Mouse (Mus musculus) CH12.LX (cell line): ENCODE measurements around the gene Hrnr. TPM values are rescaled to one million over a fixed set of nuclear protein-coding genes. Genes with fewer than 3 reads are reported as not detected.

ENCODE experiments used
- DNase-seq: peaks from one replicate; pipeline ENCODE4 v3.0.0-alpha.2; 2013; ENCODE audit errors: extremely low read depth
- H3K27ac ChIP-seq: 2 replicates; pipeline ENCODE4 v1.5.1; 2012; ENCODE audit warnings: low read depth, mild to moderate bottlenecking, control low read depth, moderate library complexity; ENCODE audit not compliant: insufficient read depth
- H3K27me3 ChIP-seq: replicated peaks from 2 replicates; pipeline ENCODE3; 2012; ENCODE audit warnings: inconsistent platforms
- H3K36me3 ChIP-seq, 2 experiments: replicated peaks in 1 of 2; 2 replicates each; pipeline versions ENCODE3 to v1.6.1; 2012; ENCODE audit warnings: inconsistent platforms in 1 of 2, low read length in 1 of 2, mild to moderate bottlenecking in 1 of 2, mixed read lengths in 1 of 2, moderate library complexity in 1 of 2; ENCODE audit not compliant: control insufficient read depth in 1 of 2, insufficient read depth in 1 of 2
- H3K4me1 ChIP-seq, 2 experiments: 2 replicates each; pipeline ENCODE4 v1.6.1; 2012; ENCODE audit warnings: inconsistent platforms in 1 of 2, moderate library complexity in 1 of 2; ENCODE audit not compliant: insufficient read depth in 2 of 2, control insufficient read depth in 1 of 2
- H3K4me2 ChIP-seq: 2 replicates; pipeline ENCODE4 v1.6.1; 2012; ENCODE audit warnings: low read depth, mild to moderate bottlenecking, control low read depth; ENCODE audit not compliant: poor library complexity, insufficient read depth, severe bottlenecking
- H3K4me3 ChIP-seq, 3 experiments: fragments of 150-350 bp in 1 of 3; sonication (generic) in 1 of 3; replicated peaks in 1 of 3; 2 replicates each; pipeline versions ENCODE3 to v1.5.1; 2011 to 2012; ENCODE audit warnings: low read depth in 2 of 3, low read length in 2 of 3, mild to moderate bottlenecking in 2 of 3, moderate library complexity in 2 of 3, control low read depth in 1 of 3, improper control_type of control experiment in 1 of 3, inconsistent platforms in 1 of 3, mixed read lengths in 1 of 3; ENCODE audit not compliant: poor library complexity in 1 of 3
- H3K79me2 ChIP-seq: replicated peaks from 2 replicates; pipeline ENCODE4 v1.6.1; 2012; ENCODE audit warnings: mild to moderate bottlenecking, moderate library complexity; ENCODE audit not compliant: control insufficient read depth, poor library complexity, insufficient read depth, severe bottlenecking; ENCODE audit errors: extremely low read depth
- H3K9ac ChIP-seq: 2 replicates; pipeline ENCODE4 v1.6.1; 2012; ENCODE audit warnings: low read depth, mild to moderate bottlenecking, control low read depth, moderate library complexity; ENCODE audit not compliant: insufficient read depth
- H3K9me3 ChIP-seq: replicated peaks from 2 replicates; pipeline ENCODE3; 2012; ENCODE audit warnings: low read length, inconsistent platforms, mixed read lengths
- CHD1 ChIP-seq: IDR thresholded peaks from 2 replicates; pipeline ENCODE4 v1.6.1; 2012; ENCODE audit warnings: low read depth, low read length, improper control_type of control experiment, inconsistent platforms
- CHD2 ChIP-seq: IDR thresholded peaks from 2 replicates; pipeline ENCODE4 v1.6.1; 2011; ENCODE audit warnings: low read length, improper control_type of control experiment
- CTCF ChIP-seq, 2 experiments: IDR thresholded peaks in 1 of 2; conservative IDR thresholded peaks in 1 of 2; 2 replicates each; pipeline ENCODE4 v1.5.1; 2011 to 2012; ENCODE audit warnings: low read depth in 2 of 2, low read length in 2 of 2, improper control_type of control experiment in 1 of 2, inconsistent platforms in 1 of 2, mild to moderate bottlenecking in 1 of 2, moderate library complexity in 1 of 2
- ETS1 ChIP-seq: conservative IDR thresholded peaks from 2 replicates; pipeline ENCODE4 v1.6.1; 2012; ENCODE audit warnings: low read depth, mild to moderate bottlenecking, inconsistent platforms, low read length, improper control_type of control experiment, moderate library complexity
- GABPA ChIP-seq: IDR thresholded peaks from 2 replicates; pipeline ENCODE4 v1.6.1; 2012; ENCODE audit warnings: low read depth, low read length, improper control_type of control experiment, inconsistent platforms; ENCODE audit not compliant: insufficient replicate concordance
- HCFC1 ChIP-seq: IDR thresholded peaks from 2 replicates; pipeline ENCODE4 v1.6.1; 2012; ENCODE audit warnings: low read depth, mild to moderate bottlenecking, inconsistent platforms, low read length, improper control_type of control experiment
- JUND ChIP-seq: conservative IDR thresholded peaks from 2 replicates; pipeline ENCODE4 v1.6.1; 2011; ENCODE audit warnings: low read depth, low read length, improper control_type of control experiment
- MXI1 ChIP-seq: IDR thresholded peaks from 2 replicates; pipeline ENCODE4 v1.6.1; 2011; ENCODE audit warnings: mild to moderate bottlenecking, low read depth, low read length, improper control_type of control experiment
- POLR2A ChIP-seq: IDR thresholded peaks from 2 replicates; pipeline ENCODE4 v1.6.1; 2011; ENCODE audit warnings: low read depth, mild to moderate bottlenecking, improper control_type of control experiment, low read length
- RAD21 ChIP-seq: IDR thresholded peaks from 2 replicates; pipeline ENCODE4 v1.6.1; 2011; ENCODE audit warnings: low read depth, mild to moderate bottlenecking, low read length, improper control_type of control experiment, moderate library complexity
- SIN3A ChIP-seq: IDR thresholded peaks from 2 replicates; pipeline ENCODE4 v1.6.1; 2012; ENCODE audit warnings: low read length, improper control_type of control experiment, inconsistent platforms
- SMC3 ChIP-seq: IDR thresholded peaks from 2 replicates; pipeline ENCODE4 v1.6.1; 2011; ENCODE audit warnings: low read depth, low read length, improper control_type of control experiment
- TBP ChIP-seq: conservative IDR thresholded peaks from 2 replicates; pipeline ENCODE4 v1.6.1; 2011; ENCODE audit warnings: low read depth, low read length, improper control_type of control experiment
- UBTF ChIP-seq: IDR thresholded peaks from 2 replicates; pipeline ENCODE4 v1.6.1; 2012; ENCODE audit warnings: low read depth, mild to moderate bottlenecking, inconsistent platforms, low read length, improper control_type of control experiment, moderate library complexity
- ZC3H11A ChIP-seq: IDR thresholded peaks from 2 replicates; pipeline ENCODE4 v1.6.1; 2012; ENCODE audit warnings: low read depth, mild to moderate bottlenecking, inconsistent platforms, low read length, improper control_type of control experiment
- ZMIZ1 ChIP-seq: IDR thresholded peaks from 2 replicates; pipeline ENCODE4 v1.6.1; 2012; ENCODE audit warnings: low read depth, mild to moderate bottlenecking, inconsistent platforms, low read length, improper control_type of control experiment
- ZNF384 ChIP-seq: IDR thresholded peaks from 2 replicates; pipeline ENCODE4 v1.6.1; 2012; ENCODE audit warnings: low read depth, low read length, improper control_type of control experiment, inconsistent platforms
- dilution Hi-C: fragments of 300-500 bp; cut with MboI; formaldehyde crosslinking; loops from 2 replicates; pipeline ENCODE4 v1.14.3; 2020; ENCODE audit warnings: low sequenced_read_pairs; ENCODE audit not compliant: extremely low pct_unique_long_range_greater_than_20kb, extremely low pct_ligation_motif_present
- in situ Hi-C: fragments of 300-500 bp; cut with MboI; formaldehyde crosslinking; loops from 3 replicates; pipeline ENCODE4 v1.14.3; 2019; ENCODE audit warnings: low sequenced_read_pairs, low pct_ligation_motif_present, low pct_unique_long_range_greater_than_20kb, mixed read lengths
- polyA plus RNA-seq: library from polyadenylated mRNA; unstranded; fragments of >175 nt; gene quantifications from 2 replicates; pipeline ENCODE4 v1.2.1, GENCODE M21; 2012; ENCODE audit warnings: low read depth; ENCODE audit not compliant: insufficient read length
- total RNA-seq, 2 experiments: library from RNA; depleted of rRNA; stranded (reverse); fragments of 300-350 nt in 1 of 2; fragments of >200 nt in 1 of 2; gene quantifications; 2 replicates each; pipeline ENCODE4 v1.2.3; 2012 to 2014

The Hrnr gene
- total and polyA plus RNA-seq, 3 experiments: not detected

GRCm38 (mm10) chr3:93311371-93311770 is 8.2 kb upstream of the Hrnr start:
- no peaks in the 10 kb centered on the region for H3K27me3 ChIP-seq
- in situ Hi-C loops (loop anchor here (25.0 kb wide), 1 partner anchor 199 kb away; no protein-coding TSS in a partner anchor), dilution Hi-C loops (no loop called here)
- no peak overlapping the region for H3K27ac ChIP-seq
- no peak for DNase-seq
- no peaks in the 10 kb centered on the region for H3K9me3 ChIP-seq
- H3K79me2 ChIP-seq: no peaks in the 10 kb centered on the region
- no peak overlapping the region for H3K4me3 ChIP-seq
- H3K4me1 ChIP-seq: no peaks in the 10 kb centered on the region
- no peak overlapping the region for H3K4me2 ChIP-seq
- no peak for TF ChIP-seq ZC3H11A
- TF ChIP-seq CHD2: no peak
- no peak for TF ChIP-seq MXI1
- no peak for TF ChIP-seq TBP
- TF ChIP-seq POLR2A: no peak
- TF ChIP-seq GABPA: no peak
- no peak for TF ChIP-seq ZNF384
- TF ChIP-seq HCFC1: no peak
- no peak for TF ChIP-seq ZMIZ1
- no peak for TF ChIP-seq SIN3A
- TF ChIP-seq UBTF: no peak
- TF ChIP-seq ETS1: no peak
- TF ChIP-seq CHD1: no peak
- no peaks in the 10 kb centered on the region for H3K36me3 ChIP-seq
- no peak overlapping the region for H3K9ac ChIP-seq

- Histone ChIP-seq H3K27ac (no peak overlapping the region), H3K27me3 (no peaks in the 10 kb centered on the region), H3K9me3 (no peaks in the 10 kb centered on the region), H3K4me1 (no peaks in the 10 kb centered on the region), H3K79me2 (no peaks in the 10 kb centered on the region), H3K4me2 (no peak overlapping the region), H3K9ac (no peak overlapping the region), H3K4me3 (no peak overlapping the region), H3K36me3 (no peaks in the 10 kb centered on the region)
- peak; percentile 12 for DNase-seq
- no peak for TF ChIP-seq JUND
- TF ChIP-seq CTCF (conservative IDR thresholded peaks at IDR 0.05 in 1 of 2, IDR thresholded peaks at IDR 0.05 in 1 of 2; ENCODE audit: low read depth in 2 of 2, low read length in 2 of 2): peak in 1 of 2 experiments; percentile 71; a peak in 2 of 4 replicates
- peak; percentile 59 for TF ChIP-seq SMC3
- TF ChIP-seq RAD21: peak; percentile 71
- dilution Hi-C loops: no loop called here
- in situ Hi-C loops: loop anchor here (25.0 kb wide), 1 partner anchor 202 kb away; no protein-coding TSS in a partner anchor
These were observed 5.2 kb upstream of the Hrnr start for GRCm38 (mm10) chr3:93314388-93314787.
